Mouse (Mus musculus) forebrain, embryonic 14.5 days (tissue): Measurements from ENCODE around the gene Igf2r. TPM values are rescaled to one million over a fixed set of nuclear protein-coding genes. Genes with fewer than 3 reads are reported as not detected.

Experiments used
- ATAC-seq: fragments of 200-750 bp; cut with Nextera tagmentation; 2 replicates; pipeline ENCODE4 v1.8.0; 2017; ENCODE audit warnings: mild to moderate bottlenecking, moderate library complexity
- DNase-seq: peaks from one replicate; pipeline ENCODE4 v3.0.0-alpha.2; 2015; ENCODE audit warnings: low spot score
- H3K27ac ChIP-seq: fragments of 300-500 bp; sonication (generic); 2 replicates; pipeline ENCODE4 v1.5.1; 2014; ENCODE audit warnings: low read depth, mild to moderate bottlenecking, control low read depth, low read length, moderate library complexity
- H3K27me3 ChIP-seq: fragments of 300-500 bp; sonication (generic); replicated peaks from 2 replicates; pipeline ENCODE4 v1.6.1; 2014; ENCODE audit warnings: low read length, control low read depth, mixed read lengths; ENCODE audit not compliant: control insufficient read depth, insufficient read depth
- H3K36me3 ChIP-seq: fragments of 300-500 bp; sonication (generic); 2 replicates; pipeline ENCODE4 v1.6.1; 2014; ENCODE audit warnings: low read length, control low read depth; ENCODE audit not compliant: control insufficient read depth, insufficient read depth
- H3K4me1 ChIP-seq: fragments of 300-500 bp; sonication (generic); 2 replicates; pipeline ENCODE4 v1.6.1; 2014; ENCODE audit warnings: antibody characterized with exemption, low read length, control low read depth; ENCODE audit not compliant: control insufficient read depth, insufficient read depth
- H3K4me2 ChIP-seq: fragments of 300-500 bp; sonication (generic); 2 replicates; pipeline ENCODE4 v1.6.1; 2014; ENCODE audit warnings: mild to moderate bottlenecking, control low read depth, low read length
- H3K4me3 ChIP-seq: fragments of 300-500 bp; sonication (generic); 2 replicates; pipeline ENCODE4 v1.5.1; 2014; ENCODE audit warnings: low read depth, low read length, control low read depth
- H3K9ac ChIP-seq: fragments of 300-500 bp; sonication (generic); 2 replicates; pipeline ENCODE4 v1.6.1; 2014; ENCODE audit warnings: mild to moderate bottlenecking, low read length, control low read depth, moderate library complexity
- H3K9me3 ChIP-seq: fragments of 300-500 bp; sonication (generic); replicated peaks from 2 replicates; pipeline ENCODE4 v1.6.1; 2016; ENCODE audit warnings: low read length, control low read depth, mixed read lengths; ENCODE audit not compliant: control insufficient read depth
- WGBS: fragments of 180-500 bp; shearing (Covaris S2); extraction: QIAGEN DNeasy Blood & Tissue Kit; methylation state at CpG from one replicate; pipeline ENCODE4 v1.1.7; 2014; 5-methylcytosine and 5-hydroxymethylcytosine counted together
- polyA plus RNA-seq: library from polyadenylated mRNA; unstranded; fragments of >200 nt; fragmentation: Nextera tagmentation; extraction: Ambion mirVana; gene quantifications from 2 replicates; pipeline ENCODE4 v1.2.1, GENCODE M21; 2014

Igf2r gene
- polyA plus RNA-seq, 1 experiment from 2014 or later, result 9.6 TPM

GRCm38 (mm10) chr17:12717445-12717844 lies 52.0 kb downstream of the Igf2r start:
- DNase-seq (no peak), ATAC-seq (no peak)
- WGBS, result 96% methylated on average over 4 of the region's 4 CpGs
- Histone ChIP-seq H3K4me2 (no peak overlapping the region), H3K36me3 (peaks cover 93% of the 10 kb centered on the region), H3K27ac (peak overlapping the region; percentile 21; the same call in 1 of the 2 replicates), H3K4me1 (no peaks in the 10 kb centered on the region), H3K4me3 (no peak overlapping the region), H3K27me3 (no peaks in the 10 kb centered on the region), H3K9me3 (no peaks in the 10 kb centered on the region), H3K9ac (no peak overlapping the region)

DNA sequence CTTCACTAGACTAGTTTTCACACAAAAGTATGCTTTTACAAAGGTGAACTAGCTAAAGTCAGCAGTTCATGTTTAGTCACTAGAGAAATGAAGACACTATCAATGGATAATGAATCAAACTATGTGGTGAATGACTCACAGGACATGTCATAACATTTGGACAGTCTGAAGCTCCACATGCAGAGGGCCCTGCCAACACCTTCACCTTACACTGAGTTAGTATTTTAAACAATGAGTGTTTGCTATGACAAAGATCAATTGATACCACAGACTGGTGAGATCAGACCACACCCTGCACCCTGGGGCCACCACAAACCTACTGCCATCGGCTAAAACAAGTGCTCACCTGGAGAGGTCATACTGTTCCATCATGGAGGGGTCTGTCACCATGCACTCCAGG lies 54.4 kb downstream of the Igf2r start:
- no peak overlapping the region for H3K4me2 ChIP-seq
- no peaks in the 10 kb centered on the region for H3K9me3 ChIP-seq
- no peaks in the 10 kb centered on the region for H3K4me1 ChIP-seq
- ATAC-seq (no peak), DNase-seq (no peak)
- H3K27me3 ChIP-seq, result no peaks in the 10 kb centered on the region
- 83% methylated on average over 1 of the region's 1 CpGs for WGBS
- H3K36me3 ChIP-seq, result peaks cover 93% of the 10 kb centered on the region
- no peak overlapping the region for H3K27ac ChIP-seq
- no peak overlapping the region for H3K4me3 ChIP-seq
- no peak overlapping the region for H3K9ac ChIP-seq

DNA sequence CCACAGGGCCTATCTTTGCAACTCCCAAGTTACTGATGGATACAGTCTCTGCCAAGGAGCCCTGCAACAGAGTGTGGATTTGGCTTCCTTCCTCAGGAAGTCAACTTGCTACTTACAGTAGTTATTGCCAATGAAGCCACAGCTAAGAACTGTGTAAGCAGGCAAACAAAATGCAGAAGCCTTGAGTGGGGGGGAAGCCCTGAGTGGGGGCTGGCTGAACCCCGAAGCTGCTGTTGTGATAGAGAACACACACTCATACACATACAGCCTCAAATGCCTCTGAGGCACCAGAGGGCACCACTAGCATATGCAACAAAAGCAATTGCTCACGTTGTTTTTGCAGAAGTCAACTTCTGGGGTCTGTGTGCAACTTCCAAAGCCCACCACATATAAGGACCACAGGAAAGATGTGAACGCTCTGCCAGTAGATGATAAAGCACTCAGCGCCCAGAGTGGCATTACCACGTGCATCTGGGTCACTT lies 55.3 kb downstream of the Igf2r start:
- Histone ChIP-seq H3K27ac (no peak overlapping the region), H3K9ac (no peak overlapping the region), H3K9me3 (no peaks in the 10 kb centered on the region), H3K4me3 (no peak overlapping the region), H3K27me3 (no peaks in the 10 kb centered on the region), H3K4me2 (no peak overlapping the region), H3K36me3 (peaks cover 90% of the 10 kb centered on the region), H3K4me1 (no peaks in the 10 kb centered on the region)
- 93% methylated on average over 5 of the region's 5 CpGs for WGBS
- DNase-seq (no peak), ATAC-seq (no peak)

- Histone ChIP-seq H3K9ac (no peak overlapping the region), H3K4me2 (no peak overlapping the region), H3K4me3 (no peak overlapping the region), H3K27ac (no peak overlapping the region), H3K27me3 (no peaks in the 10 kb centered on the region), H3K36me3 (peaks cover 89% of the 10 kb centered on the region), H3K4me1 (no peaks in the 10 kb centered on the region), H3K9me3 (no peaks in the 10 kb centered on the region)
- WGBS, result 88% methylated on average over 3 of the region's 3 CpGs
- DNase-seq, result no peak
- no peak for ATAC-seq
These were observed 56.5 kb downstream of the Igf2r start for GRCm38 (mm10) chr17:12712993-12713392.

DNA sequence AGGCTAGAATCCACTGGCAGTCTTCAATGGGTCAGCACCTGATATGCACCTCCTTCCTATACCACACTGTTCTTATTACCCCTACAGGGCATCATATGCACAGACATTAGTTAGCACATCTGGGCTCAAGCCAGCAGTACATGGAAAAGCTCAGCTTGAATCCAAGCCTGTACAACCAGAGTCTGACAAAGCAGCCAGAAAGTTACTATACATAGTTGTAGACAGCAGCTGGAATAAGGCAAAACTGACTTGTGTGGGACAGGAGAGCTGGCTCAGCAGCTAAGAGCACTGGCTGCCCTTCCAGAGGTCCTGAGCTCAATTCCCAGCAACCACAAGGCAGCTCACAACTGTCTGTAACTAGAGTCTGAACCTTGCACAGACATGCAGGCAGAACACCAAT lies 57.3 kb downstream of the Igf2r start:
- Histone ChIP-seq H3K9me3 (no peaks in the 10 kb centered on the region), H3K4me2 (no peak overlapping the region), H3K4me1 (no peaks in the 10 kb centered on the region), H3K27ac (no peak overlapping the region), H3K9ac (no peak overlapping the region), H3K27me3 (no peaks in the 10 kb centered on the region), H3K4me3 (no peak overlapping the region), H3K36me3 (peaks cover 85% of the 10 kb centered on the region)
- DNase-seq, result no peak
- no peak for ATAC-seq

- Histone ChIP-seq H3K4me1 (no peaks in the 10 kb centered on the region), H3K4me2 (no peak overlapping the region), H3K9ac (no peak overlapping the region), H3K4me3 (no peak overlapping the region), H3K27ac (no peak overlapping the region), H3K9me3 (no peaks in the 10 kb centered on the region), H3K27me3 (no peaks in the 10 kb centered on the region), H3K36me3 (peaks cover 84% of the 10 kb centered on the region)
- ATAC-seq (no peak), DNase-seq (no peak)
- WGBS, result 95% methylated on average over 2 of the region's 2 CpGs
These were observed 58.5 kb downstream of the Igf2r start for GRCm38 (mm10) chr17:12710976-12711375.

DNA sequence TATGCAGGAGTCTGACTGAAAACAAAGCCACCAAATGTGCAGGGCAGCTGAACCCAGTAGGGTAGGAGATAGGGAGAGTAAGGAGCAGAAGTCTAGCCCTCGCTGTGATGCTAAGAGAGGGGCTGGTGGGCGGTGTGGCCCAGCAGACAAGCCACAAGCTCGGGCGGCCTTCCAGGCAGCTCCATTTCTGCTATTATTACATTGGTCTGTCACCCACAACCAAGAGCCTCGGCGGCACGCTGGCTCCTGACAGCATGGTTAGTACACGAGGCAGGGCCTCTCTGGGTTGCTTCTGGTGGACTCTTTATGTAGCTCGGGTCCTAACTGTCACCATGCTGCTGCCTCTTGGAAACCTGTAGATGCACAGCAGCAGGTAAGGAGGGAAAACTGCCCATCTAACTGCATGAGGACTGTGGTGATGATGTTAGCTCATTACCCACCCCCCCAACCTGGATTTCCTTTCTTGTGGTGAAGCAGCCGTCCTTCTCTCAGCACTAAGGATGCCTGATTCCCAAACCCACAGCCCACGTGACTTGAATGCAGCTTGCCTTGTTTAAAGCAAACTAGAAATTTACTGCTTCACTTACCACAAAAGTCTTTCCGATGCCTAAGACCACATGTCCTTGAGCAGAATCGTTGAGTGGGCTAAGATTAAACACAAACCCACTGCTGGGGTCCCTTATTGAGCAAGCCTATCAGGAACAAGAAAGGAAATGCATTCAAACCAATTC lies 59.2 kb downstream of the Igf2r start:
- ATAC-seq, result no peak
- WGBS, result 81% methylated on average over 13 of the region's 13 CpGs
- Histone ChIP-seq H3K9me3 (no peaks in the 10 kb centered on the region), H3K27ac (no peak overlapping the region), H3K4me3 (no peak overlapping the region), H3K9ac (no peak overlapping the region), H3K4me1 (no peaks in the 10 kb centered on the region), H3K36me3 (peaks cover 81% of the 10 kb centered on the region), H3K4me2 (no peak overlapping the region), H3K27me3 (no peaks in the 10 kb centered on the region)
- DNase-seq, result no peak

DNA sequence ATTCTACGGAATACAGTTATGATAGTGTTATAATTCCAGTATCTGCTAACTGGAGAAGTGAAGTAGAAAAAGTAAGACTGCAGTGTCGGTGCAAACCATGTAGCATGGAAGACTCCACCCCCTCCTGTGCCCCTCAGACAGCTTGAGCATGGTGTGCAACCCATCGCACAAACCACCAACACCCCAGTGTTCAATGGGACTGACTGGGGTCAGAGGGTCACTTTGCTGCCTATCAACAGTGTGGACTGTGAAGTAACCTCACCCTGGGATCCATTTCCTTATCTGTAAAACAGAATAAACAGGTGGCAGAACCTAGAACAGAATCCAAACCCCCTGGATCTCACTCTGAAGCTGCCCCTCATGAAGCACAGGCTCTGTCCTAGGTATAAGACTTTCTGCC lies 61.1 kb downstream of the Igf2r start:
- no peak overlapping the region for H3K4me2 ChIP-seq
- 92% methylated on average over 3 of the region's 3 CpGs for WGBS
- H3K4me3 ChIP-seq, result no peak overlapping the region
- H3K9ac ChIP-seq, result no peak overlapping the region
- no peak for DNase-seq
- no peak overlapping the region for H3K27ac ChIP-seq
- ATAC-seq, result no peak
- H3K27me3 ChIP-seq, result no peaks in the 10 kb centered on the region
- no peaks in the 10 kb centered on the region for H3K4me1 ChIP-seq
- peaks cover 81% of the 10 kb centered on the region for H3K36me3 ChIP-seq
- H3K9me3 ChIP-seq, result no peaks in the 10 kb centered on the region

DNA sequence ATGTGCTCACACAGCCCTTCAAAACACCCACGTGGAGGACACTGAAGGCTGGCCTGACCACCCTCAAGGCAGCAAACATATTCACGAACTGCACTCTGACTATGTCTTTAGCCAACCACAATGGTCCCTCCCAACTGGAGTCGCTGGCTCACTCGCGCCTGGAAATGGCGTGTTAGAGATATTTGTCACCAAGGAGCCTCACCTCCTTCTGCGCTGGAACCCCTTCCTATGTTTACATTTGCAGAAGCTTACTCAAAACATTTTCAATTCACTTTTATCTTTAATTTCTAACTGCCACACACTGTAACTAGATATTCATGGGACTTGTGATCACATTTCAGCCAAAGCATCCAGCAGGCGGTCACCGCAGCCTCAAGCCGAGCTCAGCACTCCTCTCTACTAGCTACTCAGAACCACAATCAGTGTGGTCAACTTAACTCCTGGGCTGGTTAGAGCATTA lies 62.8 kb downstream of the Igf2r start:
- no peak for ATAC-seq
- Histone ChIP-seq H3K4me3 (no peak overlapping the region), H3K4me2 (no peak overlapping the region), H3K9ac (no peak overlapping the region), H3K36me3 (peaks cover 81% of the 10 kb centered on the region), H3K9me3 (no peaks in the 10 kb centered on the region), H3K27ac (no peak overlapping the region), H3K27me3 (no peaks in the 10 kb centered on the region), H3K4me1 (no peaks in the 10 kb centered on the region)
- DNase-seq, result no peak
- 93% methylated on average over 10 of the region's 10 CpGs for WGBS
